Mouse (Mus musculus): ENCODE data around the gene Olfr239. TPM values are rescaled to one million over a fixed set of nuclear protein-coding genes. Genes with fewer than 3 reads are reported as not detected.

The Olfr239 gene
- not detected for polyA plus RNA-seq (2017; shearing (Covaris generic))

GRCm38 (mm10) chr17:33191002-33191401 lies at the start of gene Olfr239:
Gene Olfr239 (plus strand): TSS chr17:33191302.

DNA sequence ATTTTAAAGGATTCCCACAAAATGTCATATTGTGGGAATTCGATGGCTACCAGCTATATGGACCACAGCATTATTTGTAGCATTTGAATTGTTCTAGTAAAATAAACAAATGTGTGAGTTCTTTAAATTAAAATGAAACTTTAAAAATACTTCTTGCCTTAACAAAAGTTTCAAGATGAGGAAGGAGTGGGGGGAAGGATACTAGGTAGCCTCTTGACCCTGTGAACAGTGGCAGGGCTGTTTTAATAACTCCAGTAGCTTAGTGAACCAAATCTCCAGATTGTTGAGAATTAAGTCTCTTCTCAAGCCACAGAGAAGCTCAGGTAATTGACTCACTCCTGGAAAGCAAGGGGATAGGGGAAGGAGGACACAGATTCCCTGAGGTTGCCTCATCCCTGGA lies 23.0 kb upstream of the Olfr239 start, which contains the start of gene Olfr55:
Gene Olfr55, plus strand, starts transcription at position 301 of the 400 bp plus-strand sequence.

GRCm38 (mm10) chr17:33221590-33221989 lies 30.5 kb downstream of the Olfr239 start, which contains the start of gene Olfr1564:
Gene Olfr1564 (minus strand): TSS chr17:33221690.

Other genes starting within 250 kb of the Olfr239 start
- gene Cyp4f13, start 243.9 kb upstream of the Olfr239 start, polyA plus RNA-seq (2017; shearing (Covaris generic)) = 61.2 TPM
- 26.4 TPM for gene Zfp472, start 225.5 kb upstream of the Olfr239 start, polyA plus RNA-seq (2017; shearing (Covaris generic))
- gene Zfp952, start 198.2 kb upstream of the Olfr239 start, polyA plus RNA-seq (2017; shearing (Covaris generic)) = 19.0 TPM
- 11.1 TPM for gene Zfp763, start 157.9 kb upstream of the Olfr239 start, polyA plus RNA-seq (2017; shearing (Covaris generic))
- gene 4921501E09Rik, start 123.2 kb upstream of the Olfr239 start, polyA plus RNA-seq (2017; shearing (Covaris generic)) = not detected
- gene Zfp563, start 102.0 kb upstream of the Olfr239 start, polyA plus RNA-seq (2017; shearing (Covaris generic)) = 7.5 TPM
- gene Morc2b, start 51.6 kb upstream of the Olfr239 start, polyA plus RNA-seq (2017; shearing (Covaris generic)) = not detected
- not detected for gene Olfr55, start 22.9 kb upstream of the Olfr239 start, polyA plus RNA-seq (2017; shearing (Covaris generic))
- gene Olfr1564, start 30.4 kb downstream of the Olfr239 start, polyA plus RNA-seq (2017; shearing (Covaris generic)) = not detected
- gene Zfp955a, start 63.8 kb downstream of the Olfr239 start, polyA plus RNA-seq (2017; shearing (Covaris generic)) = 22.5 TPM
- gene Olfr63, start 73.4 kb downstream of the Olfr239 start, polyA plus RNA-seq (2017; shearing (Covaris generic)) = not detected
- 18.0 TPM for gene Zfp955b, start 98.2 kb downstream of the Olfr239 start, polyA plus RNA-seq (2017; shearing (Covaris generic))
- gene Zfp81, start 167.6 kb downstream of the Olfr239 start, polyA plus RNA-seq (2017; shearing (Covaris generic)) = 10.5 TPM
- 7.8 TPM for gene Zfp101, start 203.3 kb downstream of the Olfr239 start, polyA plus RNA-seq (2017; shearing (Covaris generic))
- gene Actl9, start 241.6 kb downstream of the Olfr239 start, polyA plus RNA-seq (2017; shearing (Covaris generic)) = not detected